Mouse (Mus musculus) liver, embryonic 14.5 days (tissue): ENCODE results near the gene Uri1. TPM values are rescaled to one million over a fixed set of nuclear protein-coding genes. Genes with fewer than 3 reads are reported as not detected.

Experiments used
- ATAC-seq: fragments of 200-750 bp; cut with Nextera tagmentation; 2 replicates; pipeline ENCODE4 v1.8.0; 2017; ENCODE audit warnings: moderate number of reproducible peaks, mild to moderate bottlenecking, moderate library complexity; ENCODE audit not compliant: insufficient read depth
- DNase-seq, 3 experiments: peaks; one replicate each; pipeline ENCODE4 v3.0.0-alpha.2; 2012 to 2013; ENCODE audit warnings: low read depth in 3 of 3, low spot score in 3 of 3
- H3K27ac ChIP-seq: fragments of 300-500 bp; sonication (generic); 2 replicates; pipeline ENCODE4 v1.5.1; 2014; ENCODE audit warnings: moderate library complexity, mild to moderate bottlenecking, control low read depth, inconsistent platforms
- H3K27me3 ChIP-seq: fragments of 300-500 bp; sonication (generic); 2 replicates; pipeline ENCODE4 v1.6.1; 2014; ENCODE audit warnings: mild to moderate bottlenecking, low read length, moderate library complexity; ENCODE audit not compliant: control insufficient read depth, insufficient read depth
- H3K36me3 ChIP-seq: fragments of 300-500 bp; sonication (generic); replicated peaks from 2 replicates; pipeline ENCODE4 v1.6.1; 2014; ENCODE audit warnings: low read depth; ENCODE audit not compliant: control insufficient read depth, insufficient read depth
- H3K4me1 ChIP-seq, 2 experiments: fragments of 200-500 bp in 1 of 2; fragments of 300-500 bp in 1 of 2; sonication (generic) in 1 of 2; replicated peaks; 2 replicates each; pipeline ENCODE4 v1.6.1; 2012 to 2014; ENCODE audit warnings: antibody characterized with exemption in 1 of 2, inconsistent platforms in 1 of 2, low read length in 1 of 2; ENCODE audit not compliant: control insufficient read depth in 2 of 2, insufficient read depth in 2 of 2
- H3K4me2 ChIP-seq: fragments of 300-500 bp; sonication (generic); 2 replicates; pipeline ENCODE4 v1.6.1; 2014; ENCODE audit warnings: low read depth, mild to moderate bottlenecking, control low read depth, moderate library complexity
- H3K4me3 ChIP-seq, 2 experiments: fragments of 200-500 bp in 1 of 2; fragments of 300-500 bp in 1 of 2; sonication (generic) in 1 of 2; 2 replicates each; pipeline ENCODE4 v1.5.1; 2012 to 2014; ENCODE audit warnings: low read depth in 2 of 2, low read length in 2 of 2, mild to moderate bottlenecking in 2 of 2, control low read depth in 1 of 2, inconsistent platforms in 1 of 2, moderate library complexity in 1 of 2; ENCODE audit not compliant: insufficient read depth in 1 of 2
- H3K9ac ChIP-seq: fragments of 300-500 bp; sonication (generic); replicated peaks from 2 replicates; pipeline ENCODE4 v1.6.1; 2014; ENCODE audit warnings: mild to moderate bottlenecking, control low read depth, moderate library complexity
- H3K9me3 ChIP-seq: fragments of 300-500 bp; sonication (generic); 2 replicates; pipeline ENCODE4 v1.6.1; 2016; ENCODE audit warnings: low read length, mixed read lengths; ENCODE audit not compliant: control insufficient read depth
- CTCF ChIP-seq: IDR thresholded peaks from 2 replicates; pipeline ENCODE4 v1.5.1; 2016; ENCODE audit warnings: antibody characterized with exemption, low read depth, control low read depth
- EP300 ChIP-seq: IDR thresholded peaks from 2 replicates; pipeline ENCODE4 v1.6.1; 2016; ENCODE audit warnings: antibody characterized with exemption, low read depth
- WGBS: fragments of 180-500 bp; shearing (Covaris S2); extraction: QIAGEN DNeasy Blood & Tissue Kit; methylation state at CpG from one replicate; pipeline ENCODE4 v1.1.7; 2014; ENCODE audit not compliant: insufficient replicate concordance; 5-methylcytosine and 5-hydroxymethylcytosine counted together
- polyA plus RNA-seq, 2 experiments: library from polyadenylated mRNA; depleted of rRNA in 1 of 2; stranded (reverse) in 1 of 2; unstranded in 1 of 2; fragments of >200 nt; fragmentation: Nextera tagmentation in 1 of 2; extraction: Ambion mirVana in 1 of 2; gene quantifications; 2 replicates each; pipeline versions ENCODE4 v1.2.1 to v1.2.3; 2012 to 2014

Gene Uri1
- polyA plus RNA-seq, 2 experiments, result 7.2 to 11.9 TPM

- DNase-seq, result no peak
- Histone ChIP-seq H3K27ac (no peak overlapping the region), H3K4me1 (0 out of 4 replicates have a peak, but pooled peaks cover 0 to 2% of the 10 kb centered on the region in 2 experiments), H3K9ac (no peak overlapping the region), H3K36me3 (no peaks in the 10 kb centered on the region), H3K9me3 (no peaks in the 10 kb centered on the region), H3K4me2 (no peak overlapping the region), H3K27me3 (no peaks in the 10 kb centered on the region), H3K4me3 (no peak overlapping the region)
- WGBS, result 65% methylated on average over 2 of the region's 2 CpGs
- no peak for ATAC-seq
- no peak for TF ChIP-seq CTCF
Measured at GRCm38 (mm10) chr7:37977676-37978075, 45.7 kb downstream of the Uri1 start.

GRCm38 (mm10) chr7:37972999-37973555, 50.3 kb downstream of the Uri1 start:
- Histone ChIP-seq H3K4me1 (0 out of 4 replicates have a peak, but pooled peaks cover 0 to 2% of the 10 kb centered on the region in 2 experiments), H3K9ac (no peak overlapping the region), H3K4me2 (no peak overlapping the region), H3K27ac (no peak overlapping the region), H3K4me3 (no peak overlapping the region), H3K27me3 (no peaks in the 10 kb centered on the region), H3K9me3 (no peaks in the 10 kb centered on the region), H3K36me3 (no peaks in the 10 kb centered on the region)
- 56% methylated on average over 2 of the region's 2 CpGs for WGBS
- DNase-seq (no peak), ATAC-seq (no peak)
- no peak for TF ChIP-seq CTCF

GRCm38 (mm10) chr7:37972571-37972970, 50.8 kb downstream of the Uri1 start:
- TF ChIP-seq EP300 (no peak), CTCF (no peak)
- ATAC-seq, result no peak
- no peak overlapping the region for H3K9ac ChIP-seq
- 76% methylated on average over 9 of the region's 9 CpGs for WGBS
- no peaks in the 10 kb centered on the region for H3K9me3 ChIP-seq
- DNase-seq, result no peak
- H3K36me3 ChIP-seq, result no peaks in the 10 kb centered on the region
- H3K27ac ChIP-seq, result no peak overlapping the region
- H3K4me3 ChIP-seq, result no peak overlapping the region
- H3K4me2 ChIP-seq, result no peak overlapping the region
- H3K4me1 ChIP-seq, result 0 out of 4 replicates have a peak, but pooled peaks cover 0 to 2% of the 10 kb centered on the region in 2 experiments
- no peaks in the 10 kb centered on the region for H3K27me3 ChIP-seq

- Histone ChIP-seq H3K27ac (no peak overlapping the region), H3K36me3 (peaks cover 4% of the 10 kb centered on the region; the same call in 1 of the 2 replicates), H3K9ac (no peak overlapping the region), H3K4me1 (no peaks in the 10 kb centered on the region), H3K27me3 (no peaks in the 10 kb centered on the region), H3K9me3 (no peaks in the 10 kb centered on the region), H3K4me3 (no peak overlapping the region), H3K4me2 (no peak overlapping the region)
- TF ChIP-seq EP300 (no peak), CTCF (no peak)
- ATAC-seq, result no peak
- 85% methylated on average over 17 of the region's 17 CpGs for WGBS
- DNase-seq, result no peak
Measured at GRCm38 (mm10) chr7:37962326-37962725, 61.0 kb downstream of the Uri1 start.

GRCm38 (mm10) chr7:37961247-37961646, 62.1 kb downstream of the Uri1 start:
- Histone ChIP-seq H3K4me2 (no peak overlapping the region), H3K27me3 (no peaks in the 10 kb centered on the region), H3K9ac (no peak overlapping the region), H3K27ac (no peak overlapping the region), H3K36me3 (peaks cover 4% of the 10 kb centered on the region; the same call in 1 of the 2 replicates), H3K9me3 (no peaks in the 10 kb centered on the region), H3K4me3 (no peak overlapping the region), H3K4me1 (no peaks in the 10 kb centered on the region)
- 79% methylated on average over 11 of the region's 11 CpGs for WGBS
- no peak for TF ChIP-seq CTCF
- TF ChIP-seq EP300, result no peak
- ATAC-seq (no peak), DNase-seq (no peak)
